Mouse (Mus musculus) regulatory T cell (primary cell): Measurements from ENCODE around the gene Gm49336.

Experiments
- in situ Hi-C: fragments of 300-600 bp; cut with MboI, MseI; formaldehyde crosslinking; loops from one replicate; pipeline ENCODE4 v1.15.1; 2025; ENCODE audit warnings: high pct_unique_total_duplicates

Gene Gm49336

DNA sequence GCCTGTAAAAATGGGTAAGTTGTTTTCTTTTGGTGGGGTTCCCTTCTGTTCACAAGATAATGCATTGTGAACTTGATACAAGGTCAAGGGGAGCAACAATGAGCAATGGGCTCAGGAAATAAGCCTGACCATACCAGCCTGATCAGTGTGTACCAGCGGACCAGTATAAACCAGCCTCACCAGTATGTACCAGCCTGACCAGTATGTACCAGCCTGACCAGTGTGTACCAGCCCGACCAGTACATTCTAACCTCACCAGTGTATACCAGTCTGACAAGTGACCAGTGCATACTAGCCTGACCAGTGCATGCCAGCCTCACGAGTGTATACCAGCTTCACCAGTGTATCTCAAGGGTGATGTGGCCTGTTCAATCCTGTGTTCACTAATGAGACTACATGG is 87.9 kb downstream of the Gm49336 start:
- in situ Hi-C loops: no loop called here
